Mouse (Mus musculus): ENCODE data around the gene Mpig6b.

The Mpig6b gene

GRCm38 (mm10) chr17:35066084-35066483 is at the start of gene Mpig6b:
Gene Mpig6b (minus strand): TSS chr17:35066184.
- no peak for DNase-seq

- peak; percentile 56 for DNase-seq
These were observed 49.3 kb upstream of the Mpig6b start, which contains the start of gene Ly6g5b for GRCm38 (mm10) chr17:35115046-35116019. Gene Ly6g5b (minus strand): TSS chr17:35115428.

GRCm38 (mm10) chr17:35111774-35112173 is 45.8 kb upstream of the Mpig6b start:
- peak; percentile 35 for DNase-seq

- DNase-seq, result no peak
These were observed 42.1 kb upstream of the Mpig6b start, which contains the start of gene Ly6g5c for GRCm38 (mm10) chr17:35108097-35108496. Gene Ly6g5c (plus strand): TSS chr17:35108279.

- DNase-seq, result no peak
These were observed 40.5 kb upstream of the Mpig6b start for GRCm38 (mm10) chr17:35106522-35106921.

- DNase-seq, result peak; percentile 51
These were observed 39.9 kb upstream of the Mpig6b start for GRCm38 (mm10) chr17:35105740-35106389.

GRCm38 (mm10) chr17:35104754-35105153 is 38.8 kb upstream of the Mpig6b start:
- no peak for DNase-seq

GRCm38 (mm10) chr17:35104079-35104478 is 38.1 kb upstream of the Mpig6b start:
- DNase-seq, result no peak

GRCm38 (mm10) chr17:35103221-35103690 is 37.3 kb upstream of the Mpig6b start:
- DNase-seq, result no peak

GRCm38 (mm10) chr17:35102299-35102698 is 36.3 kb upstream of the Mpig6b start:
- DNase-seq, result no peak

GRCm38 (mm10) chr17:35101161-35101560 is 35.2 kb upstream of the Mpig6b start:
- no peak for DNase-seq

- DNase-seq, result no peak
These were observed 34.3 kb upstream of the Mpig6b start for GRCm38 (mm10) chr17:35100196-35100765.

- peak; percentile 57 for DNase-seq
These were observed 31.2 kb upstream of the Mpig6b start for GRCm38 (mm10) chr17:35097164-35097655.

GRCm38 (mm10) chr17:35096597-35096996 is 30.6 kb upstream of the Mpig6b start:
- DNase-seq, result no peak

- DNase-seq, result no peak
These were observed 28.7 kb upstream of the Mpig6b start for GRCm38 (mm10) chr17:35094475-35095365.

GRCm38 (mm10) chr17:35092403-35093198 is 26.6 kb upstream of the Mpig6b start:
- peak; percentile 62 for DNase-seq

- no peak for DNase-seq
These were observed 24.4 kb upstream of the Mpig6b start for GRCm38 (mm10) chr17:35090166-35090932.

GRCm38 (mm10) chr17:35088825-35089644 is 23.1 kb upstream of the Mpig6b start, which contains the start of gene Abhd16a:
Gene Abhd16a (plus strand): TSS chr17:35089263.
- DNase-seq, result peak; percentile 96

GRCm38 (mm10) chr17:35088151-35088550 is 22.2 kb upstream of the Mpig6b start:
- DNase-seq, result no peak
